Mouse (Mus musculus) gastrocnemius, postnatal 14 days (tissue): ENCODE results near the gene Gm10273. TPM values are rescaled to one million over a fixed set of nuclear protein-coding genes. Genes with fewer than 3 reads are reported as not detected.

Source experiments
- DNase-seq: peaks from one replicate; pipeline ENCODE4 v3.0.0; 2021; ENCODE audit warnings: mixed read lengths
- intact Hi-C: fragments of 180-260 bp; cut with DNase I; formaldehyde crosslinking; loops from one replicate; pipeline ENCODE4 v1.15.1; 2025; ENCODE audit warnings: low total_unique reads
- total RNA-seq, 2 experiments: library from RNA; stranded (reverse); gene quantifications; 2 replicates each; pipeline ENCODE4 v1.2.3; 2021

The Gm10273 gene
- total RNA-seq, 2 experiments from 2014 or later: 106 to 119 TPM

DNA sequence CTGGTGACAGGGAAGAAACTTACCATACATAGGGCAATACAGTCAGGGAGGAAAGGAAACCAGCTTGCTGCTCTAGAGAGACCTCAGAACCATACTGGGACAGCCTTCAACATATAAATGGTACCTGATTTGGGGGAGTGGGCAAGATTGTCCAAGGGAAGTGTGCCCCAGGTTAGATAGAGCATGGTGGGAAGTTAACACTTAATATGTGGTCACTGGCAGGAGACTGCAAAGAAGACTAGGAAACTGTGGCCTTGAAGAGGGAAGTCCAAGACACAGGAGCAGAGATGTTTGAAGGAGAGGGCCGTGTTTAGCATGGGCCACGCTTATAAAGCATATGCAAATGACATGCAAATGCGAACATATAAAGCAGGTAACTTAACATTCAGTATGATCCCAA lies 48.7 kb downstream of the Gm10273 start:
- DNase-seq: no peak
- intact Hi-C loops: no loop called here

DNA sequence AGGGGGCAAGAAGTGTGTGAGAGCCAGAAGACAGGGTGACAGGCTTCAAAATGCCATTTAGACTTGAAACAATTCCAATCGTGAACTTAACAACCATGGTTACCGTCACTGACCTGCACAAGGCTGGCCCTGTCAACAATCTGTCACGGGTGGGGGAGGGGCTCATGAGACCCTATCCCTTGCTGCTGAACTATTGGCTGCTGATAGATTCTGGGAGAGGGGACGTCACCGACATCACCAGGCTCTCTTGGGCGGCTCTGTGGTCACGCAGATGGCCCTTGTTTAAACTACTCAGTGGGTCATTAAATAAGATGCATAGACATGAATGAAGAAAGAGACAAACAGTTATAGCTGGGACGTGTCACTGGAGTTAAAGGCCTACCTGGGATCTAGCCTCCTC lies 49.2 kb downstream of the Gm10273 start:
- no peak for DNase-seq
- intact Hi-C loops: no loop called here

Other genes starting within 250 kb of the Gm10273 start
- gene Sept10, start 173.8 kb upstream of the Gm10273 start, total RNA-seq: 10 to 100 TPM; 16.6 to 17.0 TPM
- 1 to 10 TPM; 1.4 to 2.3 TPM for gene Sowahc, start 173.7 kb upstream of the Gm10273 start, total RNA-seq
- 10 to 100 TPM; 29.9 to 34.2 TPM for gene P4ha1, start 72.3 kb upstream of the Gm10273 start, total RNA-seq
- gene Pla2g12b, start 8.0 kb downstream of the Gm10273 start, total RNA-seq: under 1 TPM in 1 of 2 experiments, not detected in 1; 0.45 TPM
- under 1 TPM; 0.51 to 0.58 TPM for gene Oit3, start 46.1 kb downstream of the Gm10273 start, total RNA-seq
- not detected for gene Gm10322, start 220.4 kb downstream of the Gm10273 start, total RNA-seq
- 10 to 100 TPM; 51.0 to 51.1 TPM for gene Mcu, start 221.1 kb downstream of the Gm10273 start, total RNA-seq